Mouse (Mus musculus): Measurements from ENCODE around the gene Esp1.
"Not testable (repeated sequence)": the region's sequence is repeated elsewhere in the genome, so short reads cannot be mapped to it uniquely, and the experiment has no call there.

Gene Esp1

GRCm38 (mm10) chr17:40726820-40727219 lies at the start of gene Esp1:
Gene Esp1 (plus strand): TSS chr17:40727120.
- no peak for DNase-seq (ENCODE audit: low read depth, low spot score)

DNA sequence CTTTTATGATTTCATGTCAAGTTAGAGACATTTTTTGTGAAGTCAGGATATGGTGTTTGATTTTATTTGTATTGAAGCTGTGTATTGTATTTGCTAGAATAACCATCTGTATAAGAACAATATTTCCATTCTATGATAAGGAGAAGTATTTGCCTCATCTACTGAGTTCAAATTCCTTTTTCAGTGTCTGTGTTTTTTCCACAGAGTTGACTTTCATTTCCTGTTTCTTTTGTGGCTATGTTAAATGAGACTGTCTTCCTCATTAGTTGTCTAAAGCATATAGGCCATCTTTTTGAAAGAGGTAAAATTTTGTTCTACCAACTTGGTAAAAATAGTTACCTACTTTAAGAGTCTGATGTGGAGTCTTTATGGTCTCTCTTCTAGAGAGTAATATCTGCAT lies 10.6 kb upstream of the Esp1 start:
- no peak for DNase-seq (ENCODE audit: low read depth, low spot score)

- not testable (repeated sequence) for DNase-seq (ENCODE audit: low read depth, low spot score)
Observed at GRCm38 (mm10) chr17:40717055-40717454, 9.9 kb upstream of the Esp1 start.

- no peak for DNase-seq (ENCODE audit: low read depth, low spot score)
Observed at GRCm38 (mm10) chr17:40731296-40731695, 4.4 kb downstream of the Esp1 start.

GRCm38 (mm10) chr17:40731724-40732123 lies 4.8 kb downstream of the Esp1 start:
- DNase-seq (ENCODE audit: low read depth, low spot score) = no peak

- DNase-seq (ENCODE audit: low read depth, low spot score) = no peak
Observed at GRCm38 (mm10) chr17:40763662-40764061, 36.7 kb downstream of the Esp1 start.

DNA sequence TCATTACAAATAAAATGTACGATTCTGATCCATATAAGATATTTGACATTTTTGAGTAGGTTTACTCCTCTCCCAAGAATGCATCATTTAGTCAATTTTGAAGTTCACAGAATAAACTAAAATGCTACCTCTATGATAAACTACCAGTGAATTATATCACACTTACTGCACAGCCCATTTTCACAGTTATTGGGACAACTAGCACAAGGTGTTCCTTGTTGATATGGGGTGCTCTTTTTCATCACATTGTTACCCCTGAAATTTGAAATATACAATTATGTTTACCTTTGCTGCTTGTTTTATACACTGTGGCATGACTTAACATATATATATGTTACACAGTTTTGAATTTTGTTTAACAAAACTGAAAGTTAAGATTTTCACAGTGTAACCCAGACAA lies 40.2 kb downstream of the Esp1 start:
- DNase-seq (ENCODE audit: low read depth, low spot score) = no peak
